16 mouse cellular contexts compared by ENCODE assay signal in genomic region chr11:118680699-118681098, GRCm38 (mm10).
DNase-seq lines count a peak whose midpoint lies in the region; ATAC-seq and TF ChIP-seq lines count a peak whose summit lies in the region.
"Had no signal": no experiment of that assay in that cellular context is flagged by ENCODE, and none has a peak within 500 bp of the region (broad histone marks: within the 10 kb centered on the region; RNA-seq: fewer than 3 reads in every experiment).

No protein-coding gene starts in this region.

- H3K36me3 ChIP-seq in forebrain, embryonic 12.5 days (replicated peaks): no peaks in the 10 kb centered on the region
- H3K36me3 ChIP-seq in forebrain, embryonic 15.5 days: no peaks in the 10 kb centered on the region
- no peaks in the 10 kb centered on the region for H3K36me3 ChIP-seq in E14TG2a.4 (ENCODE audit: insufficient read depth, low read length)
- H3K36me3 ChIP-seq in embryonic facial prominence, embryonic 10.5 days (replicated peaks): no peaks in the 10 kb centered on the region
- no peaks in the 10 kb centered on the region for H3K36me3 ChIP-seq in heart, embryonic 12.5 days
- H3K36me3 ChIP-seq: embryonic facial prominence, embryonic 12.5 days; forebrain, embryonic 10.5 days; limb, embryonic 15.5 days; neural tube, embryonic 12.5 days had no signal

- H3K9me3 ChIP-seq in forebrain, embryonic 12.5 days: no peaks in the 10 kb centered on the region
- H3K9me3 ChIP-seq in forebrain, embryonic 15.5 days: no peaks in the 10 kb centered on the region
- H3K9me3 ChIP-seq in E14TG2a.4 (ENCODE audit: low read length): no peaks in the 10 kb centered on the region
- H3K9me3 ChIP-seq in embryonic facial prominence, embryonic 10.5 days: no peaks in the 10 kb centered on the region
- H3K9me3 ChIP-seq in heart, embryonic 12.5 days (replicated peaks): no peaks in the 10 kb centered on the region
- H3K9me3 ChIP-seq: embryonic facial prominence, embryonic 12.5 days; forebrain, embryonic 10.5 days; limb, embryonic 15.5 days; neural tube, embryonic 12.5 days had no signal

- DNase-seq in left cerebral cortex, adult 2 months (ENCODE audit: extremely low spot score in 1 of 2, low spot score in 2 of 2): peak; percentile 21 to 32
- DNase-seq in left cerebral cortex, postnatal 4 days: no peak
- peak; percentile 59 to 70 for DNase-seq in cerebellum, postnatal 25 days
- no peak for DNase-seq in embryonic facial prominence, embryonic 10.5 days (ENCODE audit: low spot score)
- DNase-seq: adrenal gland, postnatal 10 days; lung, adult 2 months; thymus, postnatal 25 days had no signal

- no peak for ATAC-seq in forebrain, embryonic 12.5 days (ENCODE audit: low FRiP score)
- ATAC-seq in forebrain, embryonic 15.5 days (replicated peaks): no peak
- no peak for ATAC-seq in heart, embryonic 12.5 days (ENCODE audit: insufficient number of reproducible peaks, low FRiP score)

- no peak overlapping the region for H3K4me2 ChIP-seq in forebrain, embryonic 12.5 days
- no peak overlapping the region for H3K4me2 ChIP-seq in forebrain, embryonic 15.5 days (replicated peaks)
- no peak overlapping the region for H3K4me2 ChIP-seq in heart, embryonic 12.5 days
- H3K4me2 ChIP-seq: embryonic facial prominence, embryonic 12.5 days; limb, embryonic 15.5 days; neural tube, embryonic 12.5 days had no signal

- no peak overlapping the region for H3K9ac ChIP-seq in forebrain, embryonic 12.5 days
- no peak overlapping the region for H3K9ac ChIP-seq in forebrain, embryonic 15.5 days (replicated peaks)
- H3K9ac ChIP-seq in heart, embryonic 12.5 days: no peak overlapping the region
- H3K9ac ChIP-seq: embryonic facial prominence, embryonic 12.5 days; limb, embryonic 15.5 days; neural tube, embryonic 12.5 days had no signal

- 0 out of 2 replicates have a peak overlapping the region, but pooled peaks have one; percentile 5 for H3K27ac ChIP-seq in forebrain, embryonic 12.5 days
- no peak overlapping the region for H3K27ac ChIP-seq in forebrain, embryonic 15.5 days (replicated peaks)
- no peak overlapping the region for H3K27ac ChIP-seq in left cerebral cortex, adult 2 months
- no peak overlapping the region for H3K27ac ChIP-seq in embryonic facial prominence, embryonic 10.5 days (replicated peaks)
- no peak overlapping the region for H3K27ac ChIP-seq in heart, embryonic 12.5 days (ENCODE audit: poor library complexity, severe bottlenecking)
- H3K27ac ChIP-seq: embryonic facial prominence, embryonic 12.5 days; forebrain, embryonic 10.5 days; kidney, postnatal 0 days; limb, embryonic 15.5 days; neural tube, embryonic 12.5 days had no signal

- no peak for TF ChIP-seq CTCF in left cerebral cortex, adult 2 months (IDR thresholded peaks at IDR 0.05)
- TF ChIP-seq CTCF in E14TG2a.4 (conservative IDR thresholded peaks at IDR 0.05; ENCODE audit: low read length): no peak

- H3K27me3 ChIP-seq in forebrain, embryonic 12.5 days: peaks cover 30% of the 10 kb centered on the region
- H3K27me3 ChIP-seq in forebrain, embryonic 15.5 days: no peaks in the 10 kb centered on the region
- H3K27me3 ChIP-seq in E14TG2a.4 (ENCODE audit: insufficient read depth, low read length): peaks cover 83% of the 10 kb centered on the region
- H3K27me3 ChIP-seq in embryonic facial prominence, embryonic 10.5 days (replicated peaks; ENCODE audit: low read depth, poor library complexity, severe bottlenecking): peaks cover 32% of the 10 kb centered on the region
- H3K27me3 ChIP-seq in heart, embryonic 12.5 days (replicated peaks): peaks cover 78% of the 10 kb centered on the region
- H3K27me3 ChIP-seq: neural tube, embryonic 12.5 days had no signal

- H3K4me3 ChIP-seq in forebrain, embryonic 12.5 days (replicated peaks): no peak overlapping the region
- H3K4me3 ChIP-seq in forebrain, embryonic 15.5 days: no peak overlapping the region
- no peak overlapping the region for H3K4me3 ChIP-seq in left cerebral cortex, adult 2 months
- peak overlapping the region; percentile 24; the same call in 1 of the 2 replicates for H3K4me3 ChIP-seq in E14TG2a.4 (replicated peaks; ENCODE audit: low read length)
- H3K4me3 ChIP-seq in embryonic facial prominence, embryonic 10.5 days: no peak overlapping the region
- H3K4me3 ChIP-seq in heart, embryonic 12.5 days: no peak overlapping the region
- H3K4me3 ChIP-seq: embryonic facial prominence, embryonic 12.5 days; forebrain, embryonic 10.5 days; limb, embryonic 15.5 days; neural tube, embryonic 12.5 days had no signal

- peaks cover 37% of the 10 kb centered on the region for H3K4me1 ChIP-seq in forebrain, embryonic 12.5 days
- H3K4me1 ChIP-seq in forebrain, embryonic 15.5 days: peaks cover 24% of the 10 kb centered on the region
- H3K4me1 ChIP-seq in E14TG2a.4 (replicated peaks; ENCODE audit: low read depth, low read length): peaks cover 24% of the 10 kb centered on the region
- H3K4me1 ChIP-seq in embryonic facial prominence, embryonic 10.5 days: peaks cover 5% of the 10 kb centered on the region
- H3K4me1 ChIP-seq in heart, embryonic 12.5 days (replicated peaks): no peaks in the 10 kb centered on the region
- H3K4me1 ChIP-seq: embryonic facial prominence, embryonic 12.5 days had no signal

- intact Hi-C loops in left cerebral cortex, adult 2 months (cut with DNase I): no loop called here
- intact Hi-C loops in left cerebral cortex, postnatal 4 days (cut with DNase I): no loop called here

- 76% methylated on average over 10 of the region's 10 CpGs for WGBS in forebrain, embryonic 12.5 days
- 49% methylated on average over 10 of the region's 10 CpGs for WGBS in forebrain, embryonic 15.5 days
- WGBS in embryonic facial prominence, embryonic 10.5 days: 85% methylated on average over 10 of the region's 10 CpGs
- WGBS in heart, embryonic 12.5 days: 74% methylated on average over 10 of the region's 10 CpGs

Comparison
In these comparisons a context has a peak if more than half of its experiments do, and no peak if none do; other contexts are left out.
1. DNase-seq: peak in left cerebral cortex, adult 2 months (2 of 2) and cerebellum, postnatal 25 days (2 of 2); none in left cerebral cortex, postnatal 4 days (single experiment) and embryonic facial prominence, embryonic 10.5 days (single experiment).